Mouse (Mus musculus) E14TG2a.4 (cell line): ENCODE data around the gene Pdzk1ip1.

Experiments
- H3K27me3 ChIP-seq: 2 replicates; pipeline ENCODE4 v1.6.1; 2014; ENCODE audit warnings: low read length, control low read depth; ENCODE audit not compliant: insufficient read depth
- H3K36me3 ChIP-seq: 2 replicates; pipeline ENCODE4 v1.6.1; 2014; ENCODE audit warnings: low read length, control low read depth; ENCODE audit not compliant: insufficient read depth
- H3K4me1 ChIP-seq: replicated peaks from 2 replicates; pipeline ENCODE4 v1.6.1; 2014; ENCODE audit warnings: low read depth, low read length, control low read depth
- H3K4me3 ChIP-seq: replicated peaks from 2 replicates; pipeline ENCODE4 v1.5.1; 2014; ENCODE audit warnings: mild to moderate bottlenecking, low read length
- H3K9me3 ChIP-seq: 2 replicates; pipeline ENCODE4 v1.6.1; 2014; ENCODE audit warnings: low read length, control low read depth
- CTCF ChIP-seq: conservative IDR thresholded peaks from 2 replicates; pipeline ENCODE4 v1.5.1; 2014; ENCODE audit warnings: low read length
- NANOG ChIP-seq: IDR thresholded peaks from 2 replicates; pipeline ENCODE4 v1.6.1; 2014; ENCODE audit warnings: borderline replicate concordance, low read length, mixed read lengths
- POU5F1 ChIP-seq: IDR thresholded peaks from 2 replicates; pipeline ENCODE4 v1.6.1; 2014; ENCODE audit warnings: low read length, borderline replicate concordance

The Pdzk1ip1 gene

GRCm38 (mm10) chr4:115062875-115063517 is 25.5 kb upstream of the Pdzk1ip1 start:
- Histone ChIP-seq H3K36me3 (no peaks in the 10 kb centered on the region), H3K4me1 (peaks cover 41% of the 10 kb centered on the region), H3K27me3 (peaks cover 96% of the 10 kb centered on the region), H3K9me3 (no peaks in the 10 kb centered on the region), H3K4me3 (peak overlapping the region; percentile 76)
- no peak for TF ChIP-seq CTCF
- TF ChIP-seq POU5F1, result no peak
- TF ChIP-seq NANOG, result no peak

- no peak for TF ChIP-seq NANOG
- TF ChIP-seq POU5F1, result no peak
- TF ChIP-seq CTCF, result no peak
- Histone ChIP-seq H3K4me3 (peak overlapping the region; percentile 76), H3K36me3 (no peaks in the 10 kb centered on the region), H3K4me1 (peaks cover 34% of the 10 kb centered on the region), H3K27me3 (peaks cover 94% of the 10 kb centered on the region), H3K9me3 (no peaks in the 10 kb centered on the region)
These were observed 24.8 kb upstream of the Pdzk1ip1 start for GRCm38 (mm10) chr4:115063518-115064239.

- H3K27me3 ChIP-seq, result peaks cover 56% of the 10 kb centered on the region
- H3K4me3 ChIP-seq, result no peak overlapping the region
- no peak for TF ChIP-seq CTCF
- TF ChIP-seq NANOG, result no peak
- TF ChIP-seq POU5F1, result no peak
- H3K4me1 ChIP-seq, result peaks cover 17% of the 10 kb centered on the region
- H3K36me3 ChIP-seq, result no peaks in the 10 kb centered on the region
- no peaks in the 10 kb centered on the region for H3K9me3 ChIP-seq
These were observed 16.8 kb upstream of the Pdzk1ip1 start for GRCm38 (mm10) chr4:115071668-115072067.

- Histone ChIP-seq H3K27me3 (peaks cover 28% of the 10 kb centered on the region), H3K4me3 (no peak overlapping the region), H3K9me3 (no peaks in the 10 kb centered on the region), H3K4me1 (peaks cover 29% of the 10 kb centered on the region), H3K36me3 (no peaks in the 10 kb centered on the region)
- TF ChIP-seq NANOG (no peak), CTCF (no peak), POU5F1 (no peak)
These were observed 13.7 kb upstream of the Pdzk1ip1 start for GRCm38 (mm10) chr4:115074789-115075188.

- TF ChIP-seq POU5F1 (no peak), NANOG (no peak), CTCF (no peak)
- peaks cover 24% of the 10 kb centered on the region for H3K27me3 ChIP-seq
These were observed 13.1 kb upstream of the Pdzk1ip1 start for GRCm38 (mm10) chr4:115075204-115075915.

GRCm38 (mm10) chr4:115078892-115079820 is 9.4 kb upstream of the Pdzk1ip1 start:
- Histone ChIP-seq H3K36me3 (no peaks in the 10 kb centered on the region), H3K4me3 (peak overlapping the region; percentile 35; the same call in 1 of the 2 replicates), H3K9me3 (no peaks in the 10 kb centered on the region), H3K27me3 (peaks cover 12% of the 10 kb centered on the region), H3K4me1 (peaks cover 33% of the 10 kb centered on the region)
- no peak for TF ChIP-seq POU5F1
- TF ChIP-seq CTCF, result no peak
- TF ChIP-seq NANOG, result 0 out of 2 replicates have a peak, but pooled peaks have one; percentile 9

More at GRCm38 (mm10) chr4:115075204-115075915, 13.1 kb upstream of the Pdzk1ip1 start:
- peaks cover 33% of the 10 kb centered on the region for H3K4me1 ChIP-seq
- no peaks in the 10 kb centered on the region for H3K36me3 ChIP-seq
- no peak overlapping the region for H3K4me3 ChIP-seq
- no peaks in the 10 kb centered on the region for H3K9me3 ChIP-seq

GRCm38 (mm10) chr4:115079821-115080349 is 8.6 kb upstream of the Pdzk1ip1 start:
- H3K27me3 ChIP-seq, result peaks cover 12% of the 10 kb centered on the region
- no peaks in the 10 kb centered on the region for H3K36me3 ChIP-seq
- H3K9me3 ChIP-seq, result no peaks in the 10 kb centered on the region
- peaks cover 28% of the 10 kb centered on the region for H3K4me1 ChIP-seq
- no peak for TF ChIP-seq NANOG
- no peak for TF ChIP-seq POU5F1
- TF ChIP-seq CTCF, result no peak
- H3K4me3 ChIP-seq, result peak overlapping the region; percentile 35; the same call in 1 of the 2 replicates
